Mouse (Mus musculus) left cerebral cortex, adult 18-20 months (tissue): ENCODE results near the gene Ppp2r1b. TPM values are rescaled to one million over a fixed set of nuclear protein-coding genes. Genes with fewer than 3 reads are reported as not detected.

Experiments
- DNase-seq, 2 experiments: peaks; one replicate each; pipeline ENCODE4 v3.0.0; 2021 to 2022; ENCODE audit warnings: low spot score in 2 of 2, mixed read lengths in 1 of 2
- total RNA-seq, 2 experiments: library from RNA; stranded (reverse); gene quantifications; 2 replicates each; pipeline ENCODE4 v1.2.3; 2021

Gene Ppp2r1b
- total RNA-seq, 2 experiments from 2014 or later: 19.8 to 27.7 TPM

DNA sequence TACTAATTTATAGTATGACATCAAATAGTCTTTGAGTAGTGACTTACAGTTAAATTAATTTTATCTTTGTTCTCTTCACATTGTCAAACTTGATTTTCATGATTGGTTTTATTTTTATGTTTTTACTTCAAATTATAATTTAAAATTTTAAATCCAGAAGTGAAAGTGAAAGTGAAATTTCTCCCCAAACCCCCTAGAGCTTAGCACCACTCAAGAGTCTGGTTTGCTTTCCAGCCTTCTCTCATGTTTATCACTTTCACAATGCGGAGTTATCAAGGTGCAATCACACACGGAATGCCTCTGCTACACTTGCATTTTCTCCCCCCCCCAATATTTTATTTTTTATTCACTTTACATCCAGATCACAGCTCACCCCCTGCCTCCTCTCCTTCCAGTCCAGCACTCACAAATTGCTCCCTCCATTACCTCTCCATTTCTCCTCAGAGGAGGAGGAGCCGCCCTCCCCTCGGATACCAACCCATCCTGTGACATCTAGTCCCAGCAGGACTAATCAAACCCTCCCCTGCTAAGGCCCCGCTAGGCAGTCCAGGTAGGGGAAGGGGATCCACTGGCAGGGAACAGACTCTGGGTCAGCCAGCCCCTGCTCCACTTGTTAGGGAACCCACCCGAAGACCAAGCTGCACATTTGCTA lies 59.2 kb downstream of the Ppp2r1b start:
- no peak for DNase-seq

DNA sequence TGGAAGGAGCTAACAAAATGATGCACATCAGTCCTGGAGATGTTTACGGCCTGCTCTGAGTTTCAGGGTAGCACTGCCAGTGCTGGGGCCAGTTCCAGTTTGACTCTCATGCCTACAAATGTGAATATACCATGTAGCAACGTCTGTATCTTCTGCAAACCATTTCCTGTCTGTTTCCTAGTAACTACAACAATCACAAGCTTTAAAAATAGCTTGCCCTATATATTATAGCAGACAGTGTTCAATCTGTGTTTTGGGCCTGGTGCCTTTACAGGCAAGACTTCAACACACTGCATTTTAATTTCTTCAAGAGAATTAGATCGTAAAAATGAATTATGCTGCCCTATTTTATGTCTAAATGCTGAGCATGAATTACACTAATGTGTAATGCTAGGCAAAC lies 60.2 kb downstream of the Ppp2r1b start:
- no peak for DNase-seq

DNA sequence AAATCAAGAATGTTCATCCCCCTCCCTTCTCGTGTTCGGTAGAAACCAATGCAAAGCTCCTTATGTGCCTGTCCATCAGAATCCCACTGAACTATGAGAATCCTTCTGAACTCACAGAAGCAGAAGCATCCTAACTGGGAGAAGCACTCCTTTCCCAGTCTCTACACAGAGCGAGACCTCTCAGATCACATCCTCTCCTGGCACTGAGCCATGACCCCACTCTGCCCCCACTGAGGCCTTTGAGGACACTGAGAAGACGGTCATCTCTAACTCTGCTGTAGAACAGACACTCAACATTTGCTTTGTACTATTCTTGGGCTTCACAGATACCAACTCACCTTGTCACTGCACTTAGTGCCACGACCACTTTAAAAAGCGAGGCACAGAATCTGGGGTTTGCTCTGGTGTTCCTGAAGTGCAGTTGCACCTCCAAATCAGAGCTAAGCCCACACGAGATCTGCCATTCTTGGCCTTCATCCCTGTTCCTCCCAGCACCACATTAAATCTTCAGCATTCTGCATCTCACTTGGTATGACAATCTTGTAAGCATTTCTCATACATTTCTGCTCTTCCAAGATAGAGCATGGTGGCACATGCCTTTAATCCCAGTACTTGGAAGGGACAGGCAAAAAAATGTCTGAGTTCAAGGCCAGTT lies 66.9 kb downstream of the Ppp2r1b start:
- no peak for DNase-seq

DNA sequence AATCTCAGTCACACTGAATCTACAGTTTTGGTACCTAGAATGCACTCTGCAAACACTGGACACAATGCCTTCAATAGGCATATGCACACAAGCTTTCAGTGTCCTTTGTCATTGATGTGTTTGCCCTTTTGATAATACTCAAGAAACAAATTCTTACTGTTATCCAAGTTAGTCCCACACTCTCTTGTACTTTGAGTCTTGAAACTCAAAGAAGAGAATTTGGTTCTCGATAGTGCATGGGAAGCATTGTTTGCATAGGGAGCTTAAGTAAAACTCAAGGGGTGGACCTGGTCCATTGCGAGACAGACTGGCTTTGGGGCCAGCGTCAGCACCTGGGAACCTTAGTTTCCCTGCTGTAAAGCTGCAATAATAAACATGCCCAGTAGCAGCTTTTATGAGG lies 73.0 kb downstream of the Ppp2r1b start:
- no peak for DNase-seq

DNA sequence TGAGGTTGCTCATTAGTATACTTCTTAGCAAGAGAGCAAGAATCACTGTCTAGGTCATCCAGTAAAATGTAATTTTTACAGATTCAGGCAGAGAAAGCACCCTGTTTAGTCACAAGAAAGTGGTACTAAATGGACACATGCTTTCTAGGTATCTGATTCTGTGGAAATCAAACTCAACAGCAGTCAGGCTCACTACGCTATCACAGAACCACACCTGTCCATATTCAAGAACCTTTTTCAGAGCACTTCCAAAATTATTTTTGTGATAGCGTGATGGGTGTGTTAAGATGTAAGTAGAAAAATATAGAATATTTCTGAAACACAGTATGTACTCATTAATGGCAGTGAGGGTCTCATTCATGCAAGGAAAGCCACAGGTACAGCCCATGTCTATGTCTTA lies 74.5 kb downstream of the Ppp2r1b start:
- no peak for DNase-seq

DNA sequence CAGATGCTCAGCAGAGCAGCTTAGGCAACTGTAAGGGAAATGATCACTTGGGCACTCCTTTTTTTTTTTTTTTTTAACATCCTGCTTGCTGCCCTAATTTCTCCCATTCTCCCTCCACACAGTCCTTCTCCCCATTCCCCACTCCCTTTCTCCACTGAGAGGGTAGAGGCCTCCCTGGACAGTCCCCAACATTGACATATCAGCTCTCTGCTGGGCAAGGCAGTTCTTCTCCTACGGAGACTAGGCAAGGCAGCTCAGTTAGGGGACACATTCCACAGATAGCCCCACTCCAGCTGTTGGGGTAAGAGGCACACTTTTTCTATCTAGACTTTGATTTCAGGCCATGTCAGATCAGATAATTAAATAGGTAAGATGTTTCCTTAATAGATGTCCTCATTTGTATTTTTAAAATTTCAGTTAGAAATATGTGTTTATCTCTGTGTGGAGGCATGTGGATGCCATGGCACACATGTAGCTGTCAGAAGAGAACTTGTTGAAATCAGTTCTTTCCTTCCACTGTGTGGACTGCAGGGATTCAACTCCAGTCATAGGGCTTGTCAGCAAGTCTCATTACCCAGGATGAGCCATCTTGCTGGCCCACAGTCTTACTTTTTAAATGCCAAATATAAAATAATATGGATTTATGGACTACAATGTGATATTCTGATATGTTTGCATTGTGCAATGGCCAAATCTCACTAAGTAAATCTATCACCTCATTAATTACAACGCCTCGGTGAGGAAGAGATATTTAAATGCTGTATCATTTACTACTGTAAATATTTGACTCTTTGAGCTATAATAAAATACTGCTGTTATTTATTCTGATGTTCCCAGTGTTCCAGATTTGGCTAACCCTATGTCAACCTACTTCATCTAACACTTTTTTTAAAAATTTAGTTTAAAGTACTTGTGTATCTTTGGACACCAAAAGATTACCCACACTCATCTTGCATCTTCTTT lies 76.1 kb downstream of the Ppp2r1b start:
- no peak for DNase-seq

DNA sequence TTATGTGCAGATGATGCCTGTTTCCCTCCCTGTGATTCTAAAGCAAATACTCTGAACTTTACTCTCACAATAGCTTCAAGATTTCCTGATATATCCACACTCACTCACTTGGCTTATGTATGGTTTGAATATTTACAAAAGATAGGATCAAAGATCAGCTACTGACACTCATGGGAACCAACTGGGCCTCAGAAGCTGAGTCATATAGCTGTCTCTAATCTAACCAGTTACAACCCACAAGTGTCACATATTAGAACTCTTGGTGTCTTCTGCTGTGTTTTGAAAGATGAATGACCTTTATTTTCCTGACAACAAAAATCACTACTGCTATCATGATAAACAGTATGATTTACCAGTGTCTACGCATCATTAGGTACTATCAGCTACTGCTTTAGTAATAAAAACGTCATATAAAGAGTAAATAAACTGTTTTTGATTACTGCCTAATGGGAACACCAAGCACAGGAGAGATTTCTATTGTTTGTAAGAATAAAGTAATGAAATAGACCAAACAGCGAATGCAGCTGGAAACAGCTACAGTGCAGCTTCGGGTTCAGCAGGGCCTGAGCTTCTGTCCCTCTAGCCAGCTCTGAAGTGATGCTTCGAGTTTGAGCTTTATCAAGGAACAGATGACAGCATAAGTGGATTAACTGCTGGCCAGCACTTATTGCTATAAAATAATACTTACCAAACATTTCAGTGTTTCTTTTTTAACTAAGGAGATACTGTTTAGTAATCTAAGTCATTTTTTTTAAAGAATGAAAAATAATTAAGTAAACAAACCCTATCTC lies 77.5 kb downstream of the Ppp2r1b start:
- no peak for DNase-seq

DNA sequence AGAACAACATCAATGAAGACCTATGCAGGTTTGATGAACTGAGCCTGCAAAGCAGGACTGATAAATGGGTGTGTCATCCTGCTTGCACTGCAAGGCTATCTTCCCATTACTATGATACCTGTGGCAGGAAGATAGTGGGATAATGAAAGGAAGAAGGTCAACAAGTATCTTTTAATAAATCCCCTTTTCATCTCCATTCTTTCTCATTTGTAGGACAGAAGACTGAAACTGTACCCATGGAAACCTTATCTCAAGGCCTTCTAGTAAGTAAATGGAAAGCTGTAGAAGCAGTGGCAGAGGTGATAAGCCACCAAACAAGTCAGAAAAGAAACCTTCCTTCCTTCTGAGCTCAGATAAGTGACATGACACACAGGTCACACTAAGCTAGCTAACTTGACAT lies 79.4 kb downstream of the Ppp2r1b start:
- no peak for DNase-seq

DNA sequence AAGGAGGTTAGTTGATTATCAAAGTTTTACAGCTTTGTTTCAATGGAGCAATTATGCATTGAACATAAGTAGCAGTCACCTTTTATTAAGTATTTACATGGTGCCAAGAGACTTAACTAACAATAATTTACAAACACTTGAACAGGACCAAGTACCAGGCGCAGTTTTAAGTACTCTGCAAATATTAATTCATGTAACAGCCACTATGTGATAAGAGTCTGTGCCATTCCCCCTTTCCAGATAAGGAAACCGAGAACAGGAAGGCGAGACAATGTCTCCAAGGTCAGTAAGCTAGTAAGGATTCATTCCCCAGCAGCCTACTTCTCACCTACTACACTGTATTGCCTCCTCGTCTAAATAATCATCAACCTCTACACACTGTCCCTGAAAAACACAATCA lies 80.7 kb downstream of the Ppp2r1b start:
- DNase-seq: no peak

DNA sequence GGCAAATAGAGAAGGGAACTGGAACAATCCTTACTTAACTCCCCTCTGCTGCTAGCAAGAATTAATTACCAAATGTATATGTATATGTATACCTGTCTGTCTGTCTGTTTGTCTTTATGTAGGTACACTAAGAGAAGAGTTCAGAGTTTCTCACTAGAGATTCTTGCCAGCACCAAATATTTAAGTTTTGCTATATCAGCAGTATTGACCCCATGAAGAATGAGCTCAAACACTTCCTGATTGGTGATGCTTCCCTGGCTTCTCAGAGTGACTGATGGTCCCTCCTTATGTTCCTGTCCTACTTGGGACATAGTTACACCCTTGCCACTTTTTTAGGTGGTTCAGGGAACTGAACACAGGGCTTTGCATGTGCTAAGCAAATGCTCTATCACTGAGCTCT lies 84.9 kb downstream of the Ppp2r1b start:
- no peak for DNase-seq

DNA sequence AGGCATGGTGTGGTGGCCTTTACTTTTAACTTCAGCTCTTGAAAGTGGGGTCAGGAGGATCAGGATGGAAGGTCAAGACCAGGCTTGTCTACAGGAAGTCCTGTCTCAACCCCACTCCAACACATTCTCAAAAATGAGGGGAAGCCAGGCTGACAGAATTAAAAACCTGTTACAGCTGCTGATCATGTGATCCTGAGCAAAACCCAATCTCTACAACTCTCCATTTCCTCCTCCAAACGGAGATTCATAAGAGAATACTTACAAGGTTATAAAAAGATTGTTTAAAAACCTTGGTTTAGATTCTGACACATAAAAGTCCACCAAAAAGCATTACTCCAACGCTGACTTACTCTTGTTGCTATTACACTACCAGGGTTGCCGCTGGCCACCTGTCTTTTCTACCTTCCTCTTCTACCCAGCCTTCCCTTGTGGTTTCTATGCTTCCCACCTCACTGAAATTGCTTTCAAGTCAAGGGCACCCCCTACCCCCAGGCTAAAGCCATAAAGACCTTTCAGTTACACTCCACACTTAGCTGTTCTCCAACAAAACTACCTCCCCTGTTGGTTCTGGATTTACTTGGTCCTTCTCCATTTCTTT lies 96.8 kb downstream of the Ppp2r1b start:
- no peak for DNase-seq

DNA sequence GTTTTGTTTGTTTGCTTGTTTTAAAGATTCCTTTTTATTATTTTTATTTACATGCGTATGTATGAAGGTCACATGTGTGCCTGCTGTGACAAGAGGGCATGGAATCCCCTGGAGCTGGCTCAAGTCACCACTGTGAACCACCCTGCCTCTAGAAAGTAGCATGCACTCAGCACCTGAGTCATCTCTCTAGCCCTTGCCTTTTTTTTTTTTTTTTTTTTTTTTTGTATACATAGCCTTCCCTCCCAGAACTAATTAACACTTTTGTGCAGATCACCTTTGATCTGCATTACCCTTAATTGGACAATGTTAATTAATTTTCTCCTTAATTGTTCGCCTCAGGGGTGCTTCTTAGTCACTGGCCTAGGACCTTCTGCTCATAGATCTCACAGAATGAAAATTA lies 97.6 kb downstream of the Ppp2r1b start:
- no peak for DNase-seq

Other genes with a start within 250 kb of the Ppp2r1b start
- 100 to 1,000 TPM; 104 to 118 TPM for gene Sdhd, start 241.5 kb upstream of the Ppp2r1b start, total RNA-seq
- 100 to 1,000 TPM; 210 to 212 TPM for gene Timm8b, start 241.4 kb upstream of the Ppp2r1b start, total RNA-seq
- gene Pih1d2, start 228.0 kb upstream of the Ppp2r1b start, total RNA-seq: 1 to 10 TPM; 2.6 to 4.1 TPM
- 10 to 100 TPM; 16.5 to 21.5 TPM for gene Nkapd1, start 227.8 kb upstream of the Ppp2r1b start, total RNA-seq
- gene Dlat, start 185.5 kb upstream of the Ppp2r1b start, total RNA-seq: 100 to 1,000 TPM; 107 to 121 TPM
- 10 to 100 TPM; 67.9 to 79.3 TPM for gene Dixdc1, start 105.8 kb upstream of the Ppp2r1b start, total RNA-seq
- gene 2310030G06Rik, start 98.8 kb upstream of the Ppp2r1b start, total RNA-seq: 1 to 10 TPM; 2.7 to 3.1 TPM
- 100 to 1,000 TPM; 122 to 161 TPM for gene Cryab, start 94.0 kb upstream of the Ppp2r1b start, total RNA-seq
- 1 to 10 TPM; 2.4 to 2.6 TPM for gene Hspb2, start 92.9 kb upstream of the Ppp2r1b start, total RNA-seq
- gene Fdxacb1, start 77.1 kb upstream of the Ppp2r1b start, total RNA-seq: 1 to 10 TPM; 5.4 to 6.2 TPM
- 10 to 100 TPM; 24.5 to 32.6 TPM for gene Alg9, start 70.3 kb upstream of the Ppp2r1b start, total RNA-seq
- 10 to 100 TPM; 33.6 to 37.6 TPM for gene 1110032A03Rik, start 69.8 kb upstream of the Ppp2r1b start, total RNA-seq
- gene Sik2, start 163.8 kb downstream of the Ppp2r1b start, total RNA-seq: 10 to 100 TPM; 57.7 to 86.6 TPM
- not detected for gene Btg4, start 215.6 kb downstream of the Ppp2r1b start, total RNA-seq
- gene Layn, start 231.8 kb downstream of the Ppp2r1b start, total RNA-seq: 1 to 10 TPM; 5.4 to 6.3 TPM